Mouse (Mus musculus): Measurements from ENCODE around the gene Rmnd5a. TPM values are rescaled to one million over a fixed set of nuclear protein-coding genes. Genes with fewer than 3 reads are reported as not detected.
A peak's percentile ranks its signal among the peaks of the same experiment; 100 is the strongest.
"Not testable (repeated sequence)": the region's sequence is repeated elsewhere in the genome, so short reads cannot be mapped to it uniquely, and the experiment has no call there.

Gene Rmnd5a
- polyA plus RNA-seq, 1 experiment from 2014 or later, result 12.2 TPM

GRCm38 (mm10) chr6:71480136-71480535, 39.7 kb upstream of the Rmnd5a start:
- ATAC-seq, result no peak
- Histone ChIP-seq H3K27ac (ENCODE audit: low read depth, low read length) (no peak overlapping the region), H3K4me3 (ENCODE audit: low read depth, low read length) (no peak overlapping the region), H3K4me2 (replicated peaks; ENCODE audit: low read depth) (no peak overlapping the region), H3K9ac (ENCODE audit: low read depth, low read length) (no peak overlapping the region), H3K27me3 (replicated peaks; ENCODE audit: control insufficient read depth, insufficient read depth, low read length) (no peaks in the 10 kb centered on the region), H3K36me3 (ENCODE audit: control insufficient read depth, insufficient read depth) (no peaks in the 10 kb centered on the region), H3K4me1 (replicated peaks; ENCODE audit: control insufficient read depth, insufficient read depth, low read length) (0 out of 2 replicates have a peak, but pooled peaks cover 6% of the 10 kb centered on the region), H3K9me3 (ENCODE audit: control insufficient read depth) (no peaks in the 10 kb centered on the region)
- 88% methylated on average over 1 of the region's 1 CpGs for WGBS
- TF ChIP-seq CTCF (IDR thresholded peaks at IDR 0.05; ENCODE audit: low read depth), result no peak

GRCm38 (mm10) chr6:71479588-71479987, 39.2 kb upstream of the Rmnd5a start:
- peak; percentile 26 for ATAC-seq
- not testable (repeated sequence) for H3K36me3 ChIP-seq (ENCODE audit: control insufficient read depth, insufficient read depth); H3K4me3 ChIP-seq (ENCODE audit: low read depth, low read length); H3K9ac ChIP-seq (ENCODE audit: low read depth, low read length); H3K27ac ChIP-seq (ENCODE audit: low read depth, low read length); H3K4me1 ChIP-seq (replicated peaks; ENCODE audit: control insufficient read depth, insufficient read depth, low read length); H3K9me3 ChIP-seq (ENCODE audit: control insufficient read depth); H3K27me3 ChIP-seq (replicated peaks; ENCODE audit: control insufficient read depth, insufficient read depth, low read length); H3K4me2 ChIP-seq (replicated peaks; ENCODE audit: low read depth)
- WGBS, result 67% methylated on average over 2 of the region's 2 CpGs

GRCm38 (mm10) chr6:71478816-71479568, 38.6 kb upstream of the Rmnd5a start:
- not testable (repeated sequence) for H3K4me2 ChIP-seq (replicated peaks; ENCODE audit: low read depth); H3K9ac ChIP-seq (ENCODE audit: low read depth, low read length); H3K27me3 ChIP-seq (replicated peaks; ENCODE audit: control insufficient read depth, insufficient read depth, low read length); H3K9me3 ChIP-seq (ENCODE audit: control insufficient read depth); H3K36me3 ChIP-seq (ENCODE audit: control insufficient read depth, insufficient read depth); H3K4me1 ChIP-seq (replicated peaks; ENCODE audit: control insufficient read depth, insufficient read depth, low read length); H3K4me3 ChIP-seq (ENCODE audit: low read depth, low read length)
- 88% methylated on average over 8 of the region's 10 CpGs for WGBS
- peak overlapping the region; percentile 62 for H3K27ac ChIP-seq (ENCODE audit: low read depth, low read length)
- peak; percentile 2; the same call in 1 of the 2 replicates for ATAC-seq

GRCm38 (mm10) chr6:71476783-71477182, 36.3 kb upstream of the Rmnd5a start:
- Histone ChIP-seq H3K9me3 (ENCODE audit: control insufficient read depth) (no peaks in the 10 kb centered on the region), H3K36me3 (ENCODE audit: control insufficient read depth, insufficient read depth) (no peaks in the 10 kb centered on the region), H3K4me1 (replicated peaks; ENCODE audit: control insufficient read depth, insufficient read depth, low read length) (0 out of 2 replicates have a peak, but pooled peaks cover 6% of the 10 kb centered on the region), H3K4me3 (ENCODE audit: low read depth, low read length) (no peak overlapping the region), H3K27ac (ENCODE audit: low read depth, low read length) (no peak overlapping the region; the same call in 1 of the 2 replicates), H3K9ac (ENCODE audit: low read depth, low read length) (no peak overlapping the region), H3K4me2 (replicated peaks; ENCODE audit: low read depth) (no peak overlapping the region), H3K27me3 (replicated peaks; ENCODE audit: control insufficient read depth, insufficient read depth, low read length) (no peaks in the 10 kb centered on the region)
- no peak for TF ChIP-seq CTCF (IDR thresholded peaks at IDR 0.05; ENCODE audit: low read depth)
- WGBS, result 73% methylated on average over 5 of the region's 5 CpGs
- ATAC-seq, result no peak

GRCm38 (mm10) chr6:71475604-71476003, 35.2 kb upstream of the Rmnd5a start:
- H3K4me2 ChIP-seq (replicated peaks; ENCODE audit: low read depth), result no peak overlapping the region
- peak; percentile 71 for ATAC-seq
- no peaks in the 10 kb centered on the region for H3K36me3 ChIP-seq (ENCODE audit: control insufficient read depth, insufficient read depth)
- no peak overlapping the region for H3K9ac ChIP-seq (ENCODE audit: low read depth, low read length)
- no peak for TF ChIP-seq CTCF (IDR thresholded peaks at IDR 0.05; ENCODE audit: low read depth)
- H3K27me3 ChIP-seq (replicated peaks; ENCODE audit: control insufficient read depth, insufficient read depth, low read length), result no peaks in the 10 kb centered on the region
- no peak overlapping the region for H3K4me3 ChIP-seq (ENCODE audit: low read depth, low read length)
- H3K4me1 ChIP-seq (replicated peaks; ENCODE audit: control insufficient read depth, insufficient read depth, low read length), result 0 out of 2 replicates have a peak, but pooled peaks cover 6% of the 10 kb centered on the region
- H3K9me3 ChIP-seq (ENCODE audit: control insufficient read depth), result no peaks in the 10 kb centered on the region
- 36% methylated on average over 3 of the region's 3 CpGs for WGBS
- H3K27ac ChIP-seq (ENCODE audit: low read depth, low read length), result peak overlapping the region; percentile 62; the same call in 1 of the 2 replicates

- ATAC-seq, result no peak
- WGBS, result 71% methylated on average over 1 of the region's 1 CpGs
These were observed 32.3 kb upstream of the Rmnd5a start for GRCm38 (mm10) chr6:71472786-71473185.

More at GRCm38 (mm10) chr6:71472786-71473185, 32.3 kb upstream of the Rmnd5a start:
- Histone ChIP-seq H3K4me2 (replicated peaks; ENCODE audit: low read depth) (no peak overlapping the region), H3K9me3 (ENCODE audit: control insufficient read depth) (no peaks in the 10 kb centered on the region), H3K4me3 (ENCODE audit: low read depth, low read length) (no peak overlapping the region), H3K27ac (ENCODE audit: low read depth, low read length) (no peak overlapping the region), H3K36me3 (ENCODE audit: control insufficient read depth, insufficient read depth) (no peaks in the 10 kb centered on the region), H3K9ac (ENCODE audit: low read depth, low read length) (no peak overlapping the region), H3K27me3 (replicated peaks; ENCODE audit: control insufficient read depth, insufficient read depth, low read length) (no peaks in the 10 kb centered on the region), H3K4me1 (replicated peaks; ENCODE audit: control insufficient read depth, insufficient read depth, low read length) (0 out of 2 replicates have a peak, but pooled peaks cover 6% of the 10 kb centered on the region)
- TF ChIP-seq CTCF (IDR thresholded peaks at IDR 0.05; ENCODE audit: low read depth), result no peak
